Mouse (Mus musculus) cerebral cortex, adult 2 months (tissue): ENCODE results near the gene Ets1.

Experiments used
- WGBS: fragments of 180-500 bp; shearing (Covaris S2); methylation state at CpG from one replicate; pipeline ENCODE4 v1.1.7; 2018; 5-methylcytosine and 5-hydroxymethylcytosine counted together

The Ets1 gene

GRCm38 (mm10) chr9:32694916-32695490 is 59.0 kb downstream of the Ets1 start:
- 39% methylated on average over 4 of the region's 4 CpGs for WGBS

GRCm38 (mm10) chr9:32695492-32696190 is 59.6 kb downstream of the Ets1 start:
- WGBS = under 1% methylated on average over 67 of the region's 67 CpGs

- WGBS = 3% methylated on average over 13 of the region's 13 CpGs
Observed at GRCm38 (mm10) chr9:32696259-32696658, 60.2 kb downstream of the Ets1 start.

GRCm38 (mm10) chr9:32696717-32697116 is 60.7 kb downstream of the Ets1 start:
- WGBS = 16% methylated on average over 7 of the region's 7 CpGs

GRCm38 (mm10) chr9:32697291-32698110 is 61.5 kb downstream of the Ets1 start:
- WGBS = 73% methylated on average over 9 of the region's 9 CpGs

GRCm38 (mm10) chr9:32698766-32699165 is 62.7 kb downstream of the Ets1 start:
- 75% methylated on average over 4 of the region's 4 CpGs for WGBS

GRCm38 (mm10) chr9:32699391-32699841 is 63.4 kb downstream of the Ets1 start:
- WGBS = 76% methylated on average over 8 of the region's 8 CpGs

GRCm38 (mm10) chr9:32700091-32700905 is 64.3 kb downstream of the Ets1 start:
- WGBS = 65% methylated on average over 7 of the region's 7 CpGs

- WGBS = 83% methylated on average over 20 of the region's 20 CpGs
Observed at GRCm38 (mm10) chr9:32701126-32701997, 65.3 kb downstream of the Ets1 start.

GRCm38 (mm10) chr9:32701998-32702305 is 65.9 kb downstream of the Ets1 start:
- 77% methylated on average over 2 of the region's 2 CpGs for WGBS

GRCm38 (mm10) chr9:32702836-32703395 is 66.9 kb downstream of the Ets1 start:
- WGBS = 58% methylated on average over 4 of the region's 4 CpGs

- 86% methylated on average over 7 of the region's 7 CpGs for WGBS
Observed at GRCm38 (mm10) chr9:32703976-32704745, 68.1 kb downstream of the Ets1 start.

GRCm38 (mm10) chr9:32705827-32706478 is 69.9 kb downstream of the Ets1 start:
- 75% methylated on average over 9 of the region's 9 CpGs for WGBS

GRCm38 (mm10) chr9:32707436-32707835 is 71.4 kb downstream of the Ets1 start:
- WGBS = 75% methylated on average over 3 of the region's 3 CpGs

- 73% methylated on average over 6 of the region's 6 CpGs for WGBS
Observed at GRCm38 (mm10) chr9:32708491-32708890, 72.5 kb downstream of the Ets1 start.

- 48% methylated on average over 5 of the region's 5 CpGs for WGBS
Observed at GRCm38 (mm10) chr9:32709359-32709758, 73.3 kb downstream of the Ets1 start.

GRCm38 (mm10) chr9:32709764-32710734 is 74.0 kb downstream of the Ets1 start:
- WGBS = 76% methylated on average over 17 of the region's 17 CpGs
